8 mouse cellular contexts compared by ENCODE assay signal in the genomic region with DNA sequence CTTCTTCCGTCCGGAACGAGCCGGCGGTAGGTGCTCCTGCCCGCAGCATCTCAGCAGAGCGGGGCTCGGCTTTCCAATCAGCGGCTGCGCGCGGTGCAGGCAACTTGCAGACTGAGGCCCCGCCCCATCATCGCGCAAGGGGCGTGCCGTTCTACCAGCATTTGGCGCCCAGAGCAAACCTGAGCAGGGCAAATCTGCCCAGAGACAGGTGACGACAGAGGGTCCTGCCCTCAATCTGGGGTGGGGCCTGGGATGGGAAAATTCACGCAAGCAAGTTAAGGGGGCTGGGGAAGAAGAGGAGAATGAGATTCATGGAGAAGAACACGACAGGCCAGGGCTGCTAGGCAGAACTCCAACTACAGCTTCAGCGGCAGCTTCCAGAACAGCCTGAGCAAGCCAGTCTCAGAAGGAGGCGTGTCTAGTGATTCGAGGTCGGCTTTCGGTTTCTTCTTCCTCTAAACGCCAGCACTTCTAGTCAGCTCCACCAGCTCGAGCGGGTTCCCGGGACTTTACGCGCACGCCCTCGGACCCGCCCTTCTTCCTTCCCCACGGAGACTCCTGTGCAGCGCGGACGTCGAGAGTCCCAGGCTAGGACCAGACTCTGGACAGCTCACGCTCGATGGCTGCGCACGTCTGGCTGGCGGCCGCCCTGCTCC. TPM values are rescaled to one million over a fixed set of nuclear protein-coding genes. Genes with fewer than 3 reads are reported as not detected.
DNase-seq lines count a peak whose midpoint lies in the region; ATAC-seq lines count a peak whose summit lies in the region.

Gene Tap1, plus strand, starts transcription at position 293 of the 656 bp plus-strand sequence.
Gene Psmb9, minus strand, starts transcription at position 504 of the 656 bp plus-strand sequence.

- peaks cover 8 to 10% of the 10 kb centered on the region in 2 experiments; a peak in 3 of 4 replicates for H3K4me1 ChIP-seq in heart, embryonic 14.5 days (ENCODE audit: control insufficient read depth in 2 of 2, insufficient read depth in 2 of 2, low read length in 2 of 2)
- H3K4me1 ChIP-seq in liver, embryonic 13.5 days (replicated peaks) = peaks cover 29% of the 10 kb centered on the region
- peaks cover 8% of the 10 kb centered on the region; the same call in 1 of the 2 replicates for H3K4me1 ChIP-seq in stomach, embryonic 16.5 days (ENCODE audit: control insufficient read depth, insufficient read depth, low read length)

- ATAC-seq in CD4-positive, CD25-positive, alpha-beta regulatory T cell, adult 4 months = peak; percentile 90
- ATAC-seq in heart, embryonic 14.5 days (ENCODE audit: insufficient number of reproducible peaks, insufficient read depth, low FRiP score, low read depth) = peak; percentile 90
- peak; percentile 88 for ATAC-seq in liver, embryonic 13.5 days (ENCODE audit: low read depth)
- peak; percentile 97 for ATAC-seq in stomach, embryonic 16.5 days (ENCODE audit: insufficient read depth, low FRiP score)

- H3K4me3 ChIP-seq in heart, embryonic 14.5 days (ENCODE audit: control insufficient read depth in 1 of 2, insufficient read depth in 1 of 2, low read depth in 1 of 2, low read length in 2 of 2) = peak within 1 kb of the TSS; percentile 56 to 61
- H3K4me3 ChIP-seq in liver, embryonic 13.5 days (replicated peaks) = peak within 1 kb of the TSS; percentile 65
- peak within 1 kb of the TSS; percentile 56 for H3K4me3 ChIP-seq in stomach, embryonic 16.5 days (replicated peaks; ENCODE audit: low read length)

- peak within 1 kb of the TSS; percentile 34 to 36; a peak in 1 of 4 replicates for H3K27ac ChIP-seq in heart, embryonic 14.5 days (replicated peaks in 1 of 2; ENCODE audit: control insufficient read depth in 1 of 2, insufficient read depth in 1 of 2, low read depth in 2 of 2, low read length in 2 of 2)
- H3K27ac ChIP-seq in liver, embryonic 13.5 days = peak within 1 kb of the TSS; percentile 59
- H3K27ac ChIP-seq in stomach, embryonic 16.5 days (ENCODE audit: low read length) = peak within 1 kb of the TSS; percentile 71

- under 1% methylated on average over 46 of the region's 46 CpGs for WGBS in heart, embryonic 14.5 days
- WGBS in liver, embryonic 13.5 days (ENCODE audit: insufficient replicate concordance) = under 1% methylated on average over 46 of the region's 46 CpGs
- under 1% methylated on average over 46 of the region's 46 CpGs for WGBS in stomach, embryonic 16.5 days

- H3K9ac ChIP-seq in heart, embryonic 14.5 days (ENCODE audit: low read length) = peak within 1 kb of the TSS; percentile 67
- H3K9ac ChIP-seq in liver, embryonic 13.5 days = peak within 1 kb of the TSS; percentile 74
- H3K9ac ChIP-seq in stomach, embryonic 16.5 days (ENCODE audit: low read length) = peak within 1 kb of the TSS; percentile 81

- H3K4me2 ChIP-seq in heart, embryonic 14.5 days (ENCODE audit: low read length) = peak within 1 kb of the TSS; percentile 92
- peak within 1 kb of the TSS; percentile 92 for H3K4me2 ChIP-seq in liver, embryonic 13.5 days
- peak within 1 kb of the TSS; percentile 99 for H3K4me2 ChIP-seq in stomach, embryonic 16.5 days (ENCODE audit: low read depth, low read length)

- peak; percentile 70 for DNase-seq in c-Kit-negative CD71-positive TER-119-positive erythroid progenitor cells, embryonic 14.5 days (ENCODE audit: low read depth, low spot score)
- DNase-seq in fibroblast of lung, adult 2 months (ENCODE audit: low read depth) = peak; percentile 94
- DNase-seq in kidney, postnatal 14 days = peak; percentile 99
- peak; percentile 82 for DNase-seq in liver, embryonic 13.5 days
- DNase-seq in neural tube, embryonic 10.5 days (ENCODE audit: extremely low spot score, low spot score) = peak; percentile 91

- no peaks in the 10 kb centered on the region for H3K36me3 ChIP-seq in heart, embryonic 14.5 days (ENCODE audit: control insufficient read depth, insufficient read depth, low read length)
- no peaks in the 10 kb centered on the region for H3K36me3 ChIP-seq in liver, embryonic 13.5 days
- H3K36me3 ChIP-seq in stomach, embryonic 16.5 days (ENCODE audit: control insufficient read depth, insufficient read depth, low read length) = no peaks in the 10 kb centered on the region

- H3K27me3 ChIP-seq in heart, embryonic 14.5 days (ENCODE audit: control insufficient read depth, insufficient read depth, low read length) = peaks cover 80% of the 10 kb centered on the region
- peaks cover 66% of the 10 kb centered on the region for H3K27me3 ChIP-seq in liver, embryonic 13.5 days
- H3K27me3 ChIP-seq in stomach, embryonic 16.5 days (ENCODE audit: control insufficient read depth, insufficient read depth, low read length) = peaks cover 17% of the 10 kb centered on the region

- no peaks in the 10 kb centered on the region for H3K9me3 ChIP-seq in heart, embryonic 14.5 days (ENCODE audit: control insufficient read depth, low read length)
- H3K9me3 ChIP-seq in liver, embryonic 13.5 days (replicated peaks) = no peaks in the 10 kb centered on the region
- no peaks in the 10 kb centered on the region for H3K9me3 ChIP-seq in stomach, embryonic 16.5 days (replicated peaks; ENCODE audit: control insufficient read depth, low read length)

RNA-seq across cellular contexts. Expression of gene Tap1, which starts in this region (rescaled TPM):
- 100 to 1,000 TPM; 163 to 238 TPM for polyA plus RNA-seq in CD4-positive, CD25-positive, alpha-beta regulatory T cell, adult 4 months (2017; shearing (Covaris generic))
- 1.7 and 1.9 TPM in 2 replicates for polyA plus RNA-seq in heart, embryonic 14.5 days (2014; fragmentation: Nextera tagmentation; extraction: Ambion mirVana)
- polyA plus RNA-seq in liver, embryonic 13.5 days (2015; fragmentation: Nextera tagmentation; extraction: Ambion mirVana) = 2.4 and 3.2 TPM in 2 replicates
- polyA plus RNA-seq in stomach, embryonic 16.5 days (2015; fragmentation: Nextera tagmentation; extraction: Ambion mirVana) = 8.7 and 9.1 TPM in 2 replicates

RNA-seq across cellular contexts. Expression of gene Psmb9, which starts in this region (rescaled TPM):
- 100 to 1,000 TPM; 280 to 324 TPM for polyA plus RNA-seq in CD4-positive, CD25-positive, alpha-beta regulatory T cell, adult 4 months (2017; shearing (Covaris generic))
- polyA plus RNA-seq in heart, embryonic 14.5 days (2014; fragmentation: Nextera tagmentation; extraction: Ambion mirVana) = 1.6 and 1.7 TPM in 2 replicates
- polyA plus RNA-seq in liver, embryonic 13.5 days (2015; fragmentation: Nextera tagmentation; extraction: Ambion mirVana) = 6.6 and 7.7 TPM in 2 replicates
- polyA plus RNA-seq in stomach, embryonic 16.5 days (2015; fragmentation: Nextera tagmentation; extraction: Ambion mirVana) = 7.3 and 7.7 TPM in 2 replicates

Comparison
In these comparisons a context has a peak if more than half of its experiments do, and no peak if none do; other contexts are left out.
1. Peak in every context shown above with its lines: DNase-seq, ATAC-seq, H3K4me3 ChIP-seq and H3K27ac ChIP-seq.
2. RNA of gene Tap1 (polyA plus RNA-seq): 163 to 238 TPM in CD4-positive, CD25-positive, alpha-beta regulatory T cell, adult 4 months; 8.7 to 9.1 TPM in stomach, embryonic 16.5 days, 2.4 to 3.2 TPM in liver, embryonic 13.5 days and 1.7 to 1.9 TPM in heart, embryonic 14.5 days; every median in the first group is over 10 times any median in the second.
3. RNA of gene Psmb9 (polyA plus RNA-seq): 280 to 324 TPM in CD4-positive, CD25-positive, alpha-beta regulatory T cell, adult 4 months; 7.3 to 7.7 TPM in stomach, embryonic 16.5 days, 6.6 to 7.7 TPM in liver, embryonic 13.5 days and 1.6 to 1.7 TPM in heart, embryonic 14.5 days; every median in the first group is over 10 times any median in the second.